Mouse (Mus musculus) heart, embryonic 11.5 days (tissue): ENCODE results near the gene 5830473C10Rik. TPM values are rescaled to one million over a fixed set of nuclear protein-coding genes. Genes with fewer than 3 reads are reported as not detected.

ENCODE experiments used
- ATAC-seq: fragments of 200-750 bp; cut with Nextera tagmentation; replicated peaks from 2 replicates; pipeline ENCODE4 v1.8.0; 2017; ENCODE audit warnings: moderate library complexity; ENCODE audit not compliant: insufficient number of reproducible peaks, low FRiP score, low TSS enrichment
- H3K27ac ChIP-seq: fragments of 300-500 bp; sonication (generic); 2 replicates; pipeline ENCODE4 v1.5.1; 2014; ENCODE audit warnings: mild to moderate bottlenecking, low read depth, low read length
- H3K27me3 ChIP-seq: fragments of 300-500 bp; sonication (generic); 2 replicates; pipeline ENCODE4 v1.6.1; 2014; ENCODE audit warnings: mild to moderate bottlenecking, low read length, mixed read lengths; ENCODE audit not compliant: control insufficient read depth, insufficient read depth
- H3K36me3 ChIP-seq: fragments of 300-500 bp; sonication (generic); 2 replicates; pipeline ENCODE4 v1.6.1; 2014; ENCODE audit warnings: mild to moderate bottlenecking, low read length, moderate library complexity, mixed read lengths; ENCODE audit not compliant: control insufficient read depth, insufficient read depth
- H3K4me1 ChIP-seq: fragments of 300-500 bp; sonication (generic); 2 replicates; pipeline ENCODE4 v1.6.1; 2014; ENCODE audit warnings: low read length; ENCODE audit not compliant: control insufficient read depth, insufficient read depth
- H3K4me2 ChIP-seq: fragments of 300-500 bp; sonication (generic); 2 replicates; pipeline ENCODE4 v1.6.1; 2014; ENCODE audit warnings: mild to moderate bottlenecking, moderate library complexity
- H3K4me3 ChIP-seq: fragments of 300-500 bp; sonication (generic); 2 replicates; pipeline ENCODE4 v1.5.1; 2014; ENCODE audit warnings: low read depth, low read length
- H3K9ac ChIP-seq: fragments of 300-500 bp; sonication (generic); 2 replicates; pipeline ENCODE4 v1.6.1; 2014; ENCODE audit warnings: mild to moderate bottlenecking, low read depth, low read length, moderate library complexity
- H3K9me3 ChIP-seq: fragments of 300-500 bp; sonication (generic); replicated peaks from 2 replicates; pipeline ENCODE4 v1.6.1; 2016; ENCODE audit warnings: low read length; ENCODE audit not compliant: control insufficient read depth
- WGBS: fragments of 180-500 bp; shearing (Covaris S2); extraction: QIAGEN DNeasy Blood & Tissue Kit; methylation state at CpG from one replicate; pipeline ENCODE4 v1.1.7; 2014; ENCODE audit not compliant: insufficient replicate concordance; 5-methylcytosine and 5-hydroxymethylcytosine counted together
- polyA plus RNA-seq: library from polyadenylated mRNA; unstranded; fragments of >200 nt; fragmentation: Nextera tagmentation; extraction: Ambion mirVana; gene quantifications from 2 replicates; pipeline ENCODE4 v1.2.1, GENCODE M21; 2014

5830473C10Rik gene
- polyA plus RNA-seq, 1 experiment from 2014 or later, result not detected

- Histone ChIP-seq H3K27me3 (no peaks in the 10 kb centered on the region), H3K9ac (no peak overlapping the region), H3K4me2 (no peak overlapping the region), H3K36me3 (no peaks in the 10 kb centered on the region), H3K4me1 (no peaks in the 10 kb centered on the region), H3K27ac (no peak overlapping the region), H3K9me3 (no peaks in the 10 kb centered on the region), H3K4me3 (no peak overlapping the region)
- 77% methylated on average over 5 of the region's 5 CpGs for WGBS
- no peak for ATAC-seq
Measured at GRCm38 (mm10) chr5:90586511-90586910, 25.6 kb downstream of the 5830473C10Rik start.

DNA sequence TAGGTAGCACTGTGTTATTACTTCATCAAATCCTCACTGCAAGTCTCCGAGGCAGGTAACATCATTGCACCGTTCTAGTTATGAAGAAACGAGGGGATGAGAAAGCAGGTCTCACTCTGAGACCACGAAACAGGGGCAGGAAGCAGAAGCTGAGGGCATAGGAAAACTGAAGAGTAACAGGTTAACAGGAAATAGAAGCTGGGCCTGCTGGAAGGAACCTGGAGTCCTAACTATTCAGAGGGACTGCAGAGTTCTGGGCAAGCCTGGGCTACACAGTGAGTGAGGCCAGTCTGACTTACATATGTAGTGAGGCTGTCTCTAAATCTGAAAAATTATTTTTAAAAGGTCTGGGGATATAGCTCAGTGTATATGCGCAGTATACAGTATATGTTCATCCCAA, 27.2 kb downstream of the 5830473C10Rik start:
- H3K4me3 ChIP-seq, result no peak overlapping the region
- H3K27ac ChIP-seq, result no peak overlapping the region
- H3K9me3 ChIP-seq, result no peaks in the 10 kb centered on the region
- H3K4me2 ChIP-seq, result no peak overlapping the region
- no peaks in the 10 kb centered on the region for H3K4me1 ChIP-seq
- ATAC-seq, result no peak
- no peak overlapping the region for H3K9ac ChIP-seq
- H3K36me3 ChIP-seq, result no peaks in the 10 kb centered on the region
- WGBS, result 84% methylated on average over 5 of the region's 5 CpGs
- no peaks in the 10 kb centered on the region for H3K27me3 ChIP-seq

GRCm38 (mm10) chr5:90588708-90589595, 28.0 kb downstream of the 5830473C10Rik start:
- peak overlapping the region; percentile 71 for H3K4me2 ChIP-seq
- H3K36me3 ChIP-seq, result no peaks in the 10 kb centered on the region
- H3K4me3 ChIP-seq, result peak overlapping the region; percentile 39
- 24% methylated on average over 25 of the region's 25 CpGs for WGBS
- H3K4me1 ChIP-seq, result no peaks in the 10 kb centered on the region
- H3K9me3 ChIP-seq, result no peaks in the 10 kb centered on the region
- H3K27me3 ChIP-seq, result no peaks in the 10 kb centered on the region
- 0 out of 2 replicates have a peak, but pooled peaks have one; percentile 26 for ATAC-seq
- H3K27ac ChIP-seq, result no peak overlapping the region
- no peak overlapping the region for H3K9ac ChIP-seq

DNA sequence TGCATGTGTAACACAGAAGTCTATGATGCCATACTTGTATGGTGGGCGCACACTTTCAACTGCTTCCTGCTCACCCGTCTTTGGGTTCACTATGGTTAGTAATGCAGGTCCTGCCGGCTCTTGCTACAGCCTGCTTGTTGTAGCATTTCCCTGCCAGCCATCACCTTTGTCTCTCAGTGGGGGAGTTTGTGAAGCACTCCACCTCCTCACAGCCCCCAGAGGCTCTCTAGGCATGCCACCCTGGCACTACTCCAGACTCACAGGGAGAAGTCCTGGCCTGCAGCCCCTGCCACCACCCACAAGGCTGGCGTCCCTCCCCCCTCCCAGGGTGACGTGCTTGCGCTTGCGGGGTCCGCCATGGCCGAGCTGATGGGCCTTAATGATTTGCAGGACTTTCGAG, 29.8 kb downstream of the 5830473C10Rik start:
- no peak for ATAC-seq
- 72% methylated on average over 10 of the region's 10 CpGs for WGBS
- H3K4me2 ChIP-seq, result no peak overlapping the region
- no peaks in the 10 kb centered on the region for H3K27me3 ChIP-seq
- no peak overlapping the region for H3K9ac ChIP-seq
- H3K27ac ChIP-seq, result no peak overlapping the region
- no peaks in the 10 kb centered on the region for H3K4me1 ChIP-seq
- no peaks in the 10 kb centered on the region for H3K36me3 ChIP-seq
- H3K9me3 ChIP-seq, result no peaks in the 10 kb centered on the region
- no peak overlapping the region for H3K4me3 ChIP-seq

DNA sequence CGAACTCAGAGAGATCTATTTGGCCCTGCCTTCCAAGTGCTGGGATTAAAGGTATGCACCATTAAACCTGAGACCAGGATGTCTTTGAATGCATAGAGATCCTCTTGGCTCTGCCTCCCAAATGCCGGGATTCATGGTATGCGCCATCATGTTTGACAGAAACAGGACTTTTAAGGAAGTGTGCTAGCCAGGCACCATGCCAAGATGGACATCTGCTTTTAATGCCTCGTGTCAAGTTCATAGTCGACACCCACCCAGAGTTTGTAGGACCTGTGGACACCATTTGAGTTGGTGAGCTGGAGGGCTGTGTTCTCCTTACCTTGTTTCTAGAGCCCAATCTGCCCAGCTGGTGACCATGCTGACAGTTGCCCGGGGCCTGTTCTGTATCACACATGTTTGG, 31.0 kb downstream of the 5830473C10Rik start:
- H3K36me3 ChIP-seq, result no peaks in the 10 kb centered on the region
- ATAC-seq, result no peak
- no peak overlapping the region for H3K9ac ChIP-seq
- WGBS, result 72% methylated on average over 6 of the region's 6 CpGs
- H3K27me3 ChIP-seq, result no peaks in the 10 kb centered on the region
- no peak overlapping the region for H3K4me3 ChIP-seq
- H3K27ac ChIP-seq, result no peak overlapping the region
- H3K9me3 ChIP-seq, result no peaks in the 10 kb centered on the region
- no peak overlapping the region for H3K4me2 ChIP-seq
- H3K4me1 ChIP-seq, result no peaks in the 10 kb centered on the region

DNA sequence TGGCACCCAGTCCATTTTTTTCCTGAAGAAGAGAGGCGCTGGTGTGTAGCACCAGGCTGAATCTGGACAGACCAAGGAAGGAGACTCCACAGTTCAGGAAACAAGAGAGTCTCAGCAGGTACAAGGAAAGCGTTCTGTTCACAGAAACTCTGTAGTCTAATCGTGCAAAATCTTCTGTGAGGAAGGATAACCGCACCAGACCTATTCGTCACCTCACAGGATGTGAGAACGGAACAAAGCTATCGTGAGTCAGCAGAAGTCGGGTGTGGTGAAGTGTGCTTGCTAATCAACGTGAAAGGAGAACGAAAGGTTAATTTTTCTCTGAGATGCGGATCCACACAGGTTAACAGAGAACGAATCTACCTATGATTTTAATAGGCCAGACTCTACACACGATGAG, 34.0 kb downstream of the 5830473C10Rik start:
- no peak for ATAC-seq
- WGBS, result 70% methylated on average over 13 of the region's 13 CpGs
- no peaks in the 10 kb centered on the region for H3K4me1 ChIP-seq

GRCm38 (mm10) chr5:90596155-90596554, 35.2 kb downstream of the 5830473C10Rik start:
- H3K4me1 ChIP-seq, result no peaks in the 10 kb centered on the region
- H3K4me2 ChIP-seq, result no peak overlapping the region
- H3K9ac ChIP-seq, result no peak overlapping the region
- no peaks in the 10 kb centered on the region for H3K27me3 ChIP-seq
- ATAC-seq, result no peak
- WGBS, result 73% methylated on average over 6 of the region's 6 CpGs
- no peaks in the 10 kb centered on the region for H3K9me3 ChIP-seq
- H3K4me3 ChIP-seq, result no peak overlapping the region
- no peaks in the 10 kb centered on the region for H3K36me3 ChIP-seq
- H3K27ac ChIP-seq, result no peak overlapping the region

More for the DNA sequence above, 34.0 kb downstream of the 5830473C10Rik start:
- Histone ChIP-seq H3K4me3 (no peak overlapping the region), H3K27me3 (no peaks in the 10 kb centered on the region), H3K36me3 (no peaks in the 10 kb centered on the region), H3K4me2 (no peak overlapping the region), H3K27ac (no peak overlapping the region), H3K9ac (no peak overlapping the region), H3K9me3 (no peaks in the 10 kb centered on the region)

GRCm38 (mm10) chr5:90601469-90601868, 40.6 kb downstream of the 5830473C10Rik start:
- H3K9ac ChIP-seq, result no peak overlapping the region
- H3K27ac ChIP-seq, result no peak overlapping the region
- H3K36me3 ChIP-seq, result no peaks in the 10 kb centered on the region
- no peak for ATAC-seq
- H3K4me3 ChIP-seq, result no peak overlapping the region
- H3K27me3 ChIP-seq, result no peaks in the 10 kb centered on the region; the same call in 1 of the 2 replicates
- H3K9me3 ChIP-seq, result no peaks in the 10 kb centered on the region
- 18% methylated on average over 6 of the region's 6 CpGs for WGBS
- H3K4me2 ChIP-seq, result no peak overlapping the region
- H3K4me1 ChIP-seq, result no peaks in the 10 kb centered on the region
